Mouse (Mus musculus) heart, adult 2 months (tissue): ENCODE measurements around the gene Dact3.

ENCODE experiments used
- CTCF ChIP-seq: fragments of 200-600 bp; IDR thresholded peaks from 2 replicates; pipeline ENCODE4 v1.8.1; 2022; ENCODE audit warnings: antibody characterized with exemption, mild to moderate bottlenecking, moderate library complexity
- POLR2A ChIP-seq: fragments of 200-500 bp; IDR thresholded peaks from 2 replicates; pipeline ENCODE4 v1.6.1; 2011; ENCODE audit warnings: mild to moderate bottlenecking, low read depth, low read length, control low read depth; ENCODE audit not compliant: insufficient read depth

DNA sequence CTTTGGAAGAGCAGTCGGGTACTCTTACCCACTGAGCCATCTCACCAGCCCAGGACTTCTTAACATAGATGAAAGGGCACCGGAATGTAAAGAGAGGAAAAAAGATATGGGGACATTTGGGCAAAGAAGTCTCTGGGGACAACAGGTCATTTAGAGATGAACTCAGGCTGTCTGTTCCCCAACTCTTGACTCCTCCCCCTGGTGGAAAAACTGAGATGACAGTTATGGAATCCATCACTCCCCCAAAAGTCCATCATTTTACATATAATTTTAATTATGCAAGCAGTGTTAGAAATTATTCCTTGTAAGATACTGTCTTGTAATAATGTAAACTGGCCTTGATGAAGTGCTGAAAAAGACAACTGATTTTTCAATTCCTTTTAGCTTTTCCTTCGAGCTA, 2.6 kb downstream of the Dact3 start:
- TF ChIP-seq CTCF (peak; percentile 35), POLR2A (no peak)
